Mouse (Mus musculus): ENCODE measurements around the gene Syt6. TPM values are rescaled to one million over a fixed set of nuclear protein-coding genes. Genes with fewer than 3 reads are reported as not detected.

Gene Syt6
- polyA plus RNA-seq, 1 experiment from 2014 or later = 2.5 TPM

DNA sequence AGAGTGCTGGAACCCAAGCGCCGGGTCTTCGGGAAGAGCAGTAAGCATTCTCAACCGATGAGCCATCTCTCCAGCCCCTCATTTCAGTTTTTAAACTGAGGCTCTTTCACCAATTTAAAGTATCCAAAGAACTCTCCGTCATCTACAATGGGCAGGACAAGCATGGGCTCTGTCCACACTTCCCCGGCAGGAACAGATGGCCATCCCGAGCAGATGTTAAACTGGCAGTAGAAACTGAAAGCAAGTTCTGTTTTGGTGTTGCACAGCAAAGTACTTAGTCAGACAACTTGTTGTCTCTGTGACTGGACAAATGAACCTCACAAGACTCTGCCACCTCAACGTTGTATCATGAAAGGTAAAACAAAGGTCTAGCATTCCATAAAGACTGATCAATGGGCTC is 86.7 kb downstream of the Syt6 start:
- WGBS = 76% methylated on average over 8 of the region's 8 CpGs
- Histone ChIP-seq H3K4me2 (no peak overlapping the region), H3K9ac (no peak overlapping the region), H3K4me1 (no peaks in the 10 kb centered on the region), H3K4me3 (replicated peaks) (no peak overlapping the region), H3K27me3 (replicated peaks) (no peaks in the 10 kb centered on the region), H3K27ac (no peak overlapping the region), H3K36me3 (no peaks in the 10 kb centered on the region), H3K9me3 (no peaks in the 10 kb centered on the region)
- ATAC-seq (ENCODE audit: insufficient read depth, low FRiP score, low read depth) = no peak

DNA sequence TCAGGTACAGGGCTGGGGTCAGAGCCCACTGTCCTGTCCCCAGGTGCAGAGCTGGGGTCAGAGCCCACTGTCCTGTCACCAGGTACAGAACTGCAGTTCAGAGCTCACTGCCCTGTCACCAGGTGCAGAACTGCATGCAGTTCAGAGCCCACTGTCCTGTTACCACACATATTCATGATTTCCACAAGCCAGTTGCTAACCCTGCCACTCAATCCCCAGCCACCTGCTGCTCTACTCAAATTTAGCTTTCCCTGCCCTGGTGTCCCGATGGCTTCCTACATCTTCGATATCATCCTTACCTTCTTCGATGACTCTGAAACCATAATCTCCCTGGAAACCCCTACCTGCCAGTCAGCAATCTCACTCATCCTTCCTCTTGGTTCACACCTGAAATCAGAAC is 88.4 kb downstream of the Syt6 start:
- ATAC-seq (ENCODE audit: insufficient read depth, low FRiP score, low read depth) = no peak
- WGBS = 98% methylated on average over 3 of the region's 3 CpGs
- no peaks in the 10 kb centered on the region for H3K36me3 ChIP-seq
- no peaks in the 10 kb centered on the region for H3K9me3 ChIP-seq
- no peak overlapping the region for H3K27ac ChIP-seq
- no peak overlapping the region for H3K4me3 ChIP-seq (replicated peaks)
- H3K4me2 ChIP-seq = no peak overlapping the region
- no peaks in the 10 kb centered on the region for H3K27me3 ChIP-seq (replicated peaks)
- no peaks in the 10 kb centered on the region for H3K4me1 ChIP-seq
- H3K9ac ChIP-seq = no peak overlapping the region

DNA sequence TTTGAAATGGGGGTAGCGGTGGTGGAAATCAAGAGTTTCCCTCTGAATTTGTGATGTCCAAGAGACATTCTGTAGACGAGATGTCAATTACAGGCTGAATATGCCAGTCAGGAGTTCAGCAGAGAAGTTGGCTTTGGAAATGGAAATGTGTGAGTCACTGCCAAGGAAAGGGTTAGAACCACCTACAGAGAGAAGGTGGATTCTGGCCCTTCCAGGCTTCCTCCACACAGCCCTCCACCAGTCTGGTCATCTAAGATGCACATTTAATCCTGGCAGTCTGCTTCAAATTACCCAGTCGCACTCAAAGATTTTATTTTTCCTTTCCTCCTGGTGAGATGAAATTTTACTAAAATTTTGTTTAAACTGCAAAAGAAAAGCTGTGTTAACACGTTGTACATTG is 97.1 kb downstream of the Syt6 start:
- 67% methylated on average over 4 of the region's 4 CpGs for WGBS

DNA sequence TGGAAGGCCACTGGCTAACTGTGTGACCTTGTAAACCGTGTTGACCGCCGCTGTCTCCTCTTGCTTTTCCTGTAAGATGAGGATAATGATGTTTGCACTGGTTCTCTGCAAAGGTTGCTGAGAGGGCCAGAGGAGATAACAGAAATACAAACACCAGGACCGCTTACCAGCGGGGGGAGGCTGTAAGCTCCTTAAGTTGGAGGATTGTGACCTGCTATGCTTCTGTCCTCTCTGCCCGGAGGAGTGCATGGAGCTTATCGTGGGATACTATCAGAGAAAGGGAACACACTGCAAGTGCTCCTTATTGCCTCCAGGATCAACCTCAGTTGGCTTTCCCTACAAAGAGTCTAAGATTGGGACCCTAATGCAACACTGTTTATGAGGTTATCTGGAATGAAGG is 97.7 kb downstream of the Syt6 start:
- Histone ChIP-seq H3K27ac (no peak overlapping the region), H3K4me1 (no peaks in the 10 kb centered on the region), H3K9me3 (no peaks in the 10 kb centered on the region), H3K36me3 (no peaks in the 10 kb centered on the region), H3K4me2 (no peak overlapping the region), H3K4me3 (replicated peaks) (no peak overlapping the region), H3K9ac (no peak overlapping the region), H3K27me3 (replicated peaks) (no peaks in the 10 kb centered on the region)
- ATAC-seq (ENCODE audit: insufficient read depth, low FRiP score, low read depth) = no peak
- 14% methylated on average over 7 of the region's 7 CpGs for WGBS

More for the DNA sequence above, 97.1 kb downstream of the Syt6 start:
- H3K36me3 ChIP-seq = no peaks in the 10 kb centered on the region
- H3K4me2 ChIP-seq = no peak overlapping the region
- H3K4me1 ChIP-seq = no peaks in the 10 kb centered on the region
- no peaks in the 10 kb centered on the region for H3K9me3 ChIP-seq
- no peak overlapping the region for H3K4me3 ChIP-seq (replicated peaks)
- H3K27me3 ChIP-seq (replicated peaks) = no peaks in the 10 kb centered on the region
- no peak for ATAC-seq (ENCODE audit: insufficient read depth, low FRiP score, low read depth)
- no peak overlapping the region for H3K9ac ChIP-seq
- no peak overlapping the region for H3K27ac ChIP-seq

DNA sequence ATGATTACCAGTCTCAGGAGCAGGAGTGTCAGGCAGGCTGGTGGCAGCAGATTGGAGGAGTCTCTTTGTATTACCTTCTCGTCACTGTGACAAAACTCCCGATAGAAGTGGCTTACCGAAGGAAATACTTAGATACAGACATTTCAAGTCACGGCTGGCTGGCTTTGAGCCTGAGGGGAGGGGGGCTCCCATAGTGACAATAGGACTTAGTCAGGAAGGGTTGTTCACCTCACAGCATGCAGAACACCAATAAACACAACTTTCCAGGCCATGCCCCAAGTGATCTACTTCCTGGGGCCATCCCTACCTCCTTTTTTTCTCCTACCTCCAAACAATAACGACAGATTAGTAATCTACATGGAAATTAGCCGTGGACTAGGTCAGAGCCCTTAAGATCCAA is 103.8 kb downstream of the Syt6 start:
- H3K9ac ChIP-seq = no peak overlapping the region
- no peaks in the 10 kb centered on the region for H3K9me3 ChIP-seq
- no peaks in the 10 kb centered on the region for H3K27me3 ChIP-seq (replicated peaks)
- H3K4me3 ChIP-seq (replicated peaks) = no peak overlapping the region
- H3K4me1 ChIP-seq = no peaks in the 10 kb centered on the region
- no peak overlapping the region for H3K27ac ChIP-seq
- no peak for ATAC-seq (ENCODE audit: insufficient read depth, low FRiP score, low read depth)
- H3K4me2 ChIP-seq = no peak overlapping the region
- H3K36me3 ChIP-seq = no peaks in the 10 kb centered on the region
- 56% methylated on average over 6 of the region's 6 CpGs for WGBS

DNA sequence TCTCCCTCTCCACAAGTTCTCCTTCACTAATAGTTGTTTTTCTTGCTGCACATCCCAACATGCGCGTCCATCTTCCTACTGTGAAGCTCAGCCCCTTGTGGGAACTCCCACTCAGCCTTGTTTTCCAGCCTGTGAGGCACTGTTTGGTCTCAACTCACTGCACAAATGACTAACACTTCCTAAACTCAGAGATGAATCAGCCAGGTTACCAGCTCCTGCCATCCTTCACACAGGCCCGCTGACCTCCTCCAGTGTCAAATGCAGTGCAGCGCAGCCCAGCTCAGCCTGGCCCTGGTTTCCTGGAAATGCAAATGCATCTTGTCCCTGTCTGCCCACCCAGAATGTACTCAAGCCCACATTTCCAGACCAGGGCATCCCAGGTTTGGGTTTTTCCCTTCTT is 107.4 kb downstream of the Syt6 start:
- H3K9ac ChIP-seq = no peak overlapping the region
- no peaks in the 10 kb centered on the region for H3K27me3 ChIP-seq (replicated peaks)
- H3K27ac ChIP-seq = no peak overlapping the region
- no peak for ATAC-seq (ENCODE audit: insufficient read depth, low FRiP score, low read depth)
- H3K4me1 ChIP-seq = no peaks in the 10 kb centered on the region
- no peak overlapping the region for H3K4me3 ChIP-seq (replicated peaks)
- H3K36me3 ChIP-seq = no peaks in the 10 kb centered on the region
- H3K4me2 ChIP-seq = no peak overlapping the region
- WGBS = 44% methylated on average over 4 of the region's 4 CpGs
- H3K9me3 ChIP-seq = no peaks in the 10 kb centered on the region

DNA sequence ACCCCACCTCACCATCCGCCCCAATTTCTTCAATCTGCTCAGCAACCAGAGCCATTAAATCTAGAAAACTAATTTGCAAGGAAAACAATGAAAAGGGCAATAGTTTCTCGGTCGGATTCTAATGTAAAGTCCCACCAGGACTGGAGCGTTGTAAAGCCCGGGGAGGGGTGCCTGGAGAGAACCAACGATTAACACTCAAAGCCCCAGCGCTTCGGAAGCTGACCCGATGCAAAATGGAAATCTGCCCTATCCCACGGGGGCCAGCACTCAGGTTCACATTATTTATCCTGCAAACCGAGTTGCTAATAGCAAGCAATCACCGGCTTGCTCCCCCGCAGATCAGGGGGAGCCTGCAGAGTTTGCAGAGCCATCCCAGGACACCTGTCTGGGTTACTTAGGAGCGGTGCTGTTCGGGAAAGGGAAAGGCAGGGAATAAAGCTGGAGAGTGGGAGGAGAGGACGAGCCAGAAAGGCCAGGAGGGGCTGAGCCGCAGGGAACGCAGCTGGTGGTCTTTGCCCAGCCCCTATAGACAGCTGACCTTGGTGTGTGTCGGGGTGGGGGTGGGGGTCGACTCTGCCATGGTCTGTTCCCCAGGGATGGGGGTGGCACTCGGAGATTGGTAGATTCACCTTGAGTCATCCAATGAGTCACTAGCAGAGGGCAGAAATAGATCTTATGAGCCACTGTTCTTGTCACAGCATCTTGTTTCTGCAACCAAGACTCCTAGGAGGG is 108.4 kb downstream of the Syt6 start:
- WGBS = 9% methylated on average over 21 of the region's 21 CpGs
- no peak overlapping the region for H3K4me2 ChIP-seq
- no peaks in the 10 kb centered on the region for H3K9me3 ChIP-seq
- no peak overlapping the region for H3K27ac ChIP-seq
- H3K9ac ChIP-seq = no peak overlapping the region
- no peak overlapping the region for H3K4me3 ChIP-seq (replicated peaks)
- ATAC-seq (ENCODE audit: insufficient read depth, low FRiP score, low read depth) = no peak
- no peaks in the 10 kb centered on the region for H3K36me3 ChIP-seq
- no peaks in the 10 kb centered on the region for H3K4me1 ChIP-seq
- H3K27me3 ChIP-seq (replicated peaks) = no peaks in the 10 kb centered on the region

DNA sequence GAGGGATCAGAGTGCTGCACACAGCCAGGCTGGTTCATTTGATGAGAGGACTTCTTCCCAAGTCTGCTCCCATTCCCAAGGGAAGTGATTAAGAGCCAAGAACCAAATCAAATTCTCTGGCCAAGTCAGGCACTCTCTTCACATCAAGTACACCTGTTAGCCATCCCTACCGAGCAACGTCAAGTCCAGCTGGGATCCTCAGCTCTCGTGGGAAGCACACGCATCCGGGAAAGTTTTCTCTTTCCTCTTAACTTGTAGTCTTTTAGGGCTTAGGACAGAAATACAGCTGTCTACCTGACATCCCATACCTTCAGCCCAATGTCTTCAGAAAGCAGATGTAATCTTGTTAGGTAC is 108.9 kb downstream of the Syt6 start:
- no peaks in the 10 kb centered on the region for H3K4me1 ChIP-seq
- no peak for ATAC-seq (ENCODE audit: insufficient read depth, low FRiP score, low read depth)
- H3K9me3 ChIP-seq = no peaks in the 10 kb centered on the region
- no peak overlapping the region for H3K4me2 ChIP-seq
- H3K4me3 ChIP-seq (replicated peaks) = no peak overlapping the region
- no peak overlapping the region for H3K27ac ChIP-seq
- WGBS = 40% methylated on average over 5 of the region's 5 CpGs
- H3K27me3 ChIP-seq (replicated peaks) = no peaks in the 10 kb centered on the region
- H3K36me3 ChIP-seq = no peaks in the 10 kb centered on the region
- no peak overlapping the region for H3K9ac ChIP-seq

DNA sequence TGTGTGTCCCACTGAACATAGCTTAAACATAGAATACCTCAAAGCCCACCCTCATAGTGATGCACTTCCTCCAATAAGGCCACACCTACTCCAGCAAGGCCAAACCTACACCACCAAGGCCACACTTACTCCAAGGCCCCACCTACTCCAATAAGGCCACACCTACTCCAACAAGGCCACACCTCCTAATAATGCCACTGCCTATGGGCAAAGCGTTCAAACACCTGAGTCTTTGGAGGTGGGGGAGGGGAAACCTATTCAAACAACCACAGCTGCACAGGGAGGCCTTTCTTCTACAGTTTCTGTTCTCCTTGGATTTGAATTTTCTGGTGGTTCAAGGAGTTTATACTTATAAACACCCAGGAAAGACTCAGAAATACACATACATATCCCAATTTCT is 114.0 kb downstream of the Syt6 start:
- Histone ChIP-seq H3K9me3 (no peaks in the 10 kb centered on the region), H3K4me2 (no peak overlapping the region), H3K36me3 (no peaks in the 10 kb centered on the region), H3K27ac (no peak overlapping the region), H3K4me1 (no peaks in the 10 kb centered on the region), H3K27me3 (replicated peaks) (no peaks in the 10 kb centered on the region), H3K4me3 (replicated peaks) (no peak overlapping the region), H3K9ac (no peak overlapping the region)
- 62% methylated on average over 1 of the region's 1 CpGs for WGBS
- no peak for ATAC-seq (ENCODE audit: insufficient read depth, low FRiP score, low read depth)

DNA sequence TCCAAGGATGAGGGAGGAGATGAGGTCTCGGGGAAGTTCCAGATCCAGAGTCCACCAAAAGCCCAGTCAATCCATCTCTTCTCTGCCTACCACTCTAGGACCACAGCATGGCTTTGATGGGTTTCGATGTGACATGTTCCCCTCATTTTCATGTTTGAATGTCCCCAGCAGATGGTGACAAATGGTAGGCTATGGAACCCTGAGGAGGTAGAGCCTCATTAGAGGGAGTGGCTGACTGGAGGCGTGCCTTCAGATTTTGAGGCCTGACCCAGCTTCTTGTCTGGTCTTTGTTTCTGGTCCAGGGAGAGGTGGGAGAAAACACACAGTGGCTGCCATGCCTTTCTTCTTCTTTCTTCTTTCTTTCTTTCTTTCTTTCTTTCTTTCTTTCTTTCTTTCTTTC is 115.5 kb downstream of the Syt6 start:
- H3K36me3 ChIP-seq = no peaks in the 10 kb centered on the region
- H3K4me1 ChIP-seq = no peaks in the 10 kb centered on the region
- H3K9me3 ChIP-seq = no peaks in the 10 kb centered on the region
- no peak for ATAC-seq (ENCODE audit: insufficient read depth, low FRiP score, low read depth)
- no peak overlapping the region for H3K4me2 ChIP-seq
- no peak overlapping the region for H3K4me3 ChIP-seq (replicated peaks)
- H3K9ac ChIP-seq = no peak overlapping the region
- no peak overlapping the region for H3K27ac ChIP-seq
- 72% methylated on average over 3 of the region's 3 CpGs for WGBS
- no peaks in the 10 kb centered on the region for H3K27me3 ChIP-seq (replicated peaks)

Small RNA genes lying within 50 kb of the gene (microRNA-seq; reads per million reads assigned to microRNA genes)
- gene Gm25325 = not detected

Other genes with a start within 250 kb of the Syt6 start
- 0.18 and 0.74 TPM in 2 replicates for gene Atg4a-ps, start 70.8 kb downstream of the Syt6 start, polyA plus RNA-seq (2015; fragmentation: Nextera tagmentation; extraction: Ambion mirVana)
- gene Olfml3, start 162.8 kb downstream of the Syt6 start, polyA plus RNA-seq (2015; fragmentation: Nextera tagmentation; extraction: Ambion mirVana) = 49.2 and 52.1 TPM in 2 replicates
- not detected in 2 replicates for gene Gm10964, start 164.1 kb downstream of the Syt6 start, polyA plus RNA-seq (2015; fragmentation: Nextera tagmentation; extraction: Ambion mirVana)
- 10.1 and 11.1 TPM in 2 replicates for gene Hipk1, start 216.3 kb downstream of the Syt6 start, polyA plus RNA-seq (2015; fragmentation: Nextera tagmentation; extraction: Ambion mirVana)
- 21.7 and 24.1 TPM in 2 replicates for gene Dclre1b, start 234.2 kb downstream of the Syt6 start, polyA plus RNA-seq (2015; fragmentation: Nextera tagmentation; extraction: Ambion mirVana)
- gene Ap4b1, start 234.3 kb downstream of the Syt6 start, polyA plus RNA-seq (2015; fragmentation: Nextera tagmentation; extraction: Ambion mirVana) = 19.5 and 19.6 TPM in 2 replicates
- gene Gm43064, start 234.3 kb downstream of the Syt6 start, polyA plus RNA-seq (2015; fragmentation: Nextera tagmentation; extraction: Ambion mirVana) = 0.19 and 0.68 TPM in 2 replicates